Comparison of ENCODE assay signal across 24 mouse cellular contexts in the genomic region with DNA sequence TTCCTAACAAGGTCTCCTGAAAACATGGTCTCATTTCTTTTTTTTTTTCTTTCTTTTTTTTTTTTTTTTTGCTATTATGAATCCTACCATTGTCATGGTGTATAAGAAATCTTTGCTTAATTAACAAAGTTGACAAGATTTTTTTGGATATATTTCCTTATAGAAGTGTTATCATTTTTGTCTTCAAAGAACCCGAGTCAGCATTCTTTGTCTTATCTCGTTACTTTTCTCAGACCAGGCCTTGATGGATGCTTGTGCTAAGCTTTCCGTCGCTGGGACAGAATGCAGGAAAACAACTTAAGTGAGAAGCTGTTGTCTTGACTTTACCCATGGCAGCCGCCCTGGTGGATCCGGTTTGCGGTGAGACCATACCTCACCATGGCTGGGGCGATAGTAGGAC. TPM values are rescaled to one million over a fixed set of nuclear protein-coding genes. Genes with fewer than 3 reads are reported as not detected.
"Had no signal": no experiment of that assay in that cellular context is flagged by ENCODE, and none has a peak within 500 bp of the region (broad histone marks: within the 10 kb centered on the region; RNA-seq: fewer than 3 reads in every experiment).

No protein-coding gene starts in this region.

- H3K36me3 ChIP-seq: heart, embryonic 13.5 days; heart, embryonic 15.5 days; hindbrain, embryonic 13.5 days; hindbrain, embryonic 15.5 days; kidney, embryonic 15.5 days; limb, embryonic 13.5 days; limb, embryonic 15.5 days had no signal

- H3K9ac ChIP-seq: heart, embryonic 13.5 days; heart, embryonic 15.5 days; hindbrain, embryonic 13.5 days; hindbrain, embryonic 15.5 days; kidney, embryonic 15.5 days; limb, embryonic 13.5 days; limb, embryonic 15.5 days had no signal

- ATAC-seq: hindbrain, postnatal 0 days had no signal

- H3K27me3 ChIP-seq: heart, embryonic 13.5 days; heart, embryonic 15.5 days; hindbrain, embryonic 13.5 days; hindbrain, embryonic 15.5 days; kidney, embryonic 15.5 days; limb, embryonic 13.5 days; limb, embryonic 15.5 days had no signal

- H3K27ac ChIP-seq: heart, adult 2 months; heart, embryonic 13.5 days; heart, embryonic 15.5 days; hindbrain, embryonic 13.5 days; hindbrain, embryonic 15.5 days; hindbrain, postnatal 0 days; kidney, embryonic 15.5 days; kidney, postnatal 0 days; limb, embryonic 13.5 days; limb, embryonic 15.5 days had no signal

- DNase-seq: gastrocnemius, postnatal 14 days; gastrocnemius, postnatal 36 days; heart, adult 11 months; heart, adult 2 months; heart, postnatal 14 days; heart, postnatal 36 days; kidney, adult 11 months; kidney, adult 2 months; kidney, adult 9 months; kidney, postnatal 36 days; layer of hippocampus, adult 9-11 months; layer of hippocampus, postnatal 36 days; left cerebral cortex, postnatal 4 days had no signal

- H3K4me1 ChIP-seq: heart, embryonic 13.5 days; heart, embryonic 15.5 days; hindbrain, embryonic 13.5 days; hindbrain, embryonic 15.5 days; limb, embryonic 13.5 days had no signal

- H3K4me3 ChIP-seq: heart, adult 2 months; heart, embryonic 13.5 days; heart, embryonic 15.5 days; hindbrain, embryonic 13.5 days; hindbrain, embryonic 15.5 days; kidney, embryonic 15.5 days; limb, embryonic 13.5 days; limb, embryonic 15.5 days had no signal

- H3K4me2 ChIP-seq: heart, embryonic 11.5 days; heart, embryonic 13.5 days; heart, embryonic 15.5 days; hindbrain, embryonic 13.5 days; hindbrain, embryonic 15.5 days; kidney, embryonic 15.5 days; limb, embryonic 13.5 days; limb, embryonic 15.5 days had no signal

- H3K9me3 ChIP-seq: heart, embryonic 15.5 days; hindbrain, embryonic 13.5 days; hindbrain, embryonic 15.5 days; kidney, embryonic 15.5 days; limb, embryonic 13.5 days; limb, embryonic 15.5 days had no signal

RNA-seq across cellular contexts. Expression of a gene that starts 8.6 kb away (rescaled TPM):
- total RNA-seq: heart, postnatal 36 days; hematopoietic stem cell, adult 5-6 weeks had no signal
